Mouse (Mus musculus): ENCODE measurements at regions not wholly inside any gene's neighbourhood (a gene's known extent, or its start where the extent isn't known, plus 50 kb on each side); places are given as distances from the start of the nearest gene placed in this dataset.
"Not testable (repeated sequence)": the region's sequence is repeated elsewhere in the genome, so short reads cannot be mapped to it uniquely, and the experiment has no call there.

GRCm38 (mm10) chr7:73688451-73688850, 51.7 kb upstream of the Fam174b start:
- no peak for DNase-seq (ENCODE audit: extremely low spot score in 1 of 2, low spot score in 2 of 2)
- intact Hi-C loops (cut with DNase I): no loop called here

- intact Hi-C loops (cut with DNase I): not testable (repeated sequence)
Measured at GRCm38 (mm10) chr7:73686245-73686644, 53.9 kb upstream of the Fam174b start.

GRCm38 (mm10) chr7:73682756-73683155, 57.3 kb upstream of the Fam174b start:
- intact Hi-C loops (cut with DNase I): no loop called here

More at GRCm38 (mm10) chr7:73686245-73686644, 53.9 kb upstream of the Fam174b start:
- not testable (repeated sequence) for DNase-seq (ENCODE audit: extremely low spot score in 1 of 2, low spot score in 2 of 2)

GRCm38 (mm10) chr7:73670598-73670997, 69.5 kb upstream of the Fam174b start:
- intact Hi-C loops (cut with DNase I): no loop called here
- no peak for DNase-seq (ENCODE audit: extremely low spot score in 1 of 2, low spot score in 2 of 2)

More at GRCm38 (mm10) chr7:73682756-73683155, 57.3 kb upstream of the Fam174b start:
- no peak for DNase-seq (ENCODE audit: extremely low spot score in 1 of 2, low spot score in 2 of 2)

GRCm38 (mm10) chr7:73668791-73669190, 71.3 kb upstream of the Fam174b start:
- DNase-seq (ENCODE audit: extremely low spot score in 1 of 2, low spot score in 2 of 2): no peak
- intact Hi-C loops (cut with DNase I): no loop called here

GRCm38 (mm10) chr7:73666921-73667675, 73.0 kb upstream of the Fam174b start:
- intact Hi-C loops (cut with DNase I): no loop called here

GRCm38 (mm10) chr7:73664962-73665361, 75.1 kb upstream of the Fam174b start:
- no peak for DNase-seq (ENCODE audit: extremely low spot score in 1 of 2, low spot score in 2 of 2)
- intact Hi-C loops (cut with DNase I): loop anchor here (5.0 kb wide), 2 partner anchors 67 to 87 kb away; no protein-coding TSS in a partner anchor

More at GRCm38 (mm10) chr7:73666921-73667675, 73.0 kb upstream of the Fam174b start:
- DNase-seq (ENCODE audit: extremely low spot score in 1 of 2, low spot score in 2 of 2): peak in 1 of 2 experiments; percentile 83

- intact Hi-C loops (cut with DNase I): loop anchor here (5.0 kb wide), 2 partner anchors 70 to 90 kb away; no protein-coding TSS in a partner anchor
- no peak for DNase-seq (ENCODE audit: extremely low spot score in 1 of 2, low spot score in 2 of 2)
Measured at GRCm38 (mm10) chr7:73662536-73662935, 77.6 kb upstream of the Fam174b start.

GRCm38 (mm10) chr7:73661901-73662300, 78.2 kb upstream of the Fam174b start:
- no peak for DNase-seq (ENCODE audit: extremely low spot score in 1 of 2, low spot score in 2 of 2)
- intact Hi-C loops (cut with DNase I): loop anchor here (5.0 kb wide), 2 partner anchors 70 to 90 kb away; no protein-coding TSS in a partner anchor

GRCm38 (mm10) chr7:73659551-73659950, 80.6 kb upstream of the Fam174b start:
- DNase-seq (ENCODE audit: extremely low spot score in 1 of 2, low spot score in 2 of 2): no peak
- intact Hi-C loops (cut with DNase I): no loop called here

- intact Hi-C loops (cut with DNase I): no loop called here
- peak in 1 of 2 experiments; percentile 43 for DNase-seq (ENCODE audit: extremely low spot score in 1 of 2, low spot score in 2 of 2)
Measured at GRCm38 (mm10) chr7:73657283-73657682, 82.8 kb upstream of the Fam174b start.

GRCm38 (mm10) chr7:73656424-73656795, 83.7 kb upstream of the Fam174b start:
- intact Hi-C loops (cut with DNase I): not testable (repeated sequence)

GRCm38 (mm10) chr7:73655787-73656423, 84.2 kb upstream of the Fam174b start:
- DNase-seq (ENCODE audit: extremely low spot score in 1 of 2, low spot score in 2 of 2): peak; percentile 67 to 74
- intact Hi-C loops (cut with DNase I): loop anchor here (2.0 kb wide), 1 partner anchor 699 kb away; no protein-coding TSS in a partner anchor

More at GRCm38 (mm10) chr7:73656424-73656795, 83.7 kb upstream of the Fam174b start:
- not testable (repeated sequence) for DNase-seq (ENCODE audit: extremely low spot score in 1 of 2, low spot score in 2 of 2)

- DNase-seq (ENCODE audit: extremely low spot score in 1 of 2, low spot score in 2 of 2): peak in 1 of 2 experiments; percentile 32
- intact Hi-C loops (cut with DNase I): loop anchor here (2.0 to 5.0 kb wide), 4 partner anchors 158 to 700 kb away; no protein-coding TSS in a partner anchor
Measured at GRCm38 (mm10) chr7:73654193-73654871, 85.8 kb upstream of the Fam174b start.

GRCm38 (mm10) chr7:73650909-73651308, 89.2 kb upstream of the Fam174b start:
- DNase-seq (ENCODE audit: extremely low spot score in 1 of 2, low spot score in 2 of 2): no peak
- intact Hi-C loops (cut with DNase I): loop anchor here (5.0 kb wide), 3 partner anchors 161 to 371 kb away; no protein-coding TSS in a partner anchor

GRCm38 (mm10) chr7:73648010-73648409, 92.1 kb upstream of the Fam174b start:
- intact Hi-C loops (cut with DNase I): no loop called here
- DNase-seq (ENCODE audit: extremely low spot score in 1 of 2, low spot score in 2 of 2): peak; percentile 64 to 80

GRCm38 (mm10) chr7:73647140-73647539, 93.0 kb upstream of the Fam174b start:
- intact Hi-C loops (cut with DNase I): no loop called here
- DNase-seq (ENCODE audit: extremely low spot score in 1 of 2, low spot score in 2 of 2): peak; percentile 39 to 56

GRCm38 (mm10) chr7:73646711-73647110, 93.4 kb upstream of the Fam174b start:
- DNase-seq (ENCODE audit: extremely low spot score in 1 of 2, low spot score in 2 of 2): no peak
- intact Hi-C loops (cut with DNase I): no loop called here

- intact Hi-C loops (cut with DNase I): no loop called here
- DNase-seq (ENCODE audit: extremely low spot score in 1 of 2, low spot score in 2 of 2): no peak
Measured at GRCm38 (mm10) chr7:73644362-73644904, 95.7 kb upstream of the Fam174b start.

All from left cerebral cortex, postnatal 10 days (tissue).